Mouse (Mus musculus) myocyte (in vitro differentiated cells): ENCODE measurements at regions not wholly inside any gene's neighbourhood (a gene's known extent, or its start where the extent isn't known, plus 50 kb on each side); places are given as distances from the start of the nearest gene placed in this dataset.

Experiments used
- CEBPB ChIP-seq: IDR thresholded peaks from 2 replicates; pipeline ENCODE4 v1.6.1; 2011; ENCODE audit warnings: mild to moderate bottlenecking, moderate library complexity; ENCODE audit not compliant: poor library complexity, insufficient read depth, severe bottlenecking
- E2F4 ChIP-seq: IDR thresholded peaks from one replicate; pipeline ENCODE4 v1.6.1; 2011; ENCODE audit warnings: mild to moderate bottlenecking, control low read depth, moderate library complexity; ENCODE audit not compliant: insufficient read depth
- MAX ChIP-seq: IDR thresholded peaks from one replicate; pipeline ENCODE4 v1.6.1; 2011; ENCODE audit warnings: low read depth, mild to moderate bottlenecking, control low read depth
- MYOD1 ChIP-seq, 3 experiments: IDR thresholded peaks; one replicate each; pipeline ENCODE4 v1.6.1; 2011; ENCODE audit warnings: control low read depth in 2 of 3, low read depth in 2 of 3, mild to moderate bottlenecking in 2 of 3, moderate library complexity in 1 of 3; ENCODE audit not compliant: insufficient read length in 2 of 3, control insufficient read depth in 1 of 3
- MYOG ChIP-seq, 3 experiments: IDR thresholded peaks; one replicate each; pipeline ENCODE4 v1.6.1; 2011; ENCODE audit warnings: control low read depth in 2 of 3, low read depth in 2 of 3, mild to moderate bottlenecking in 2 of 3; ENCODE audit not compliant: insufficient read length in 2 of 3, control insufficient read depth in 1 of 3, insufficient read depth in 1 of 3
- POLR2A ChIP-seq: IDR thresholded peaks from one replicate; pipeline ENCODE4 v1.6.1; 2011; ENCODE audit warnings: low read depth, mild to moderate bottlenecking, control low read depth, moderate library complexity; ENCODE audit not compliant: insufficient read length
- POLR2AphosphoS2 ChIP-seq: IDR thresholded peaks from one replicate; pipeline ENCODE4 v1.6.1; 2011; ENCODE audit warnings: low read depth, control low read depth; ENCODE audit not compliant: insufficient read length
- REST ChIP-seq: IDR thresholded peaks from one replicate; pipeline ENCODE4 v1.6.1; 2011; ENCODE audit warnings: mild to moderate bottlenecking, control low read depth, moderate library complexity; ENCODE audit not compliant: insufficient read depth, insufficient read length
- SRF ChIP-seq: IDR thresholded peaks from one replicate; pipeline ENCODE4 v1.6.1; 2011; ENCODE audit warnings: low read depth; ENCODE audit not compliant: control insufficient read depth, insufficient read length
- TCF12 ChIP-seq: IDR thresholded peaks from one replicate; pipeline ENCODE4 v1.6.1; 2011; ENCODE audit warnings: mild to moderate bottlenecking, control low read depth; ENCODE audit not compliant: poor library complexity, insufficient read depth, severe bottlenecking
- TCF3 ChIP-seq: IDR thresholded peaks from one replicate; pipeline ENCODE4 v1.6.1; 2011; ENCODE audit warnings: low read depth, control low read depth; ENCODE audit not compliant: insufficient read length
- USF1 ChIP-seq: IDR thresholded peaks from one replicate; pipeline ENCODE4 v1.6.1; 2011; ENCODE audit warnings: low read depth, mild to moderate bottlenecking, control low read depth, moderate library complexity

GRCm38 (mm10) chr4:30262101-30262500 is 1449.2 kb downstream of the Epha7 start:
- TF ChIP-seq POLR2AphosphoS2 (no peak), MYOG (IDR thresholded peaks at IDR 0.05; ENCODE audit: control insufficient read depth in 1 of 3, insufficient read depth in 1 of 3, insufficient read length in 2 of 3, low read depth in 2 of 3) (no peak), MAX (no peak), POLR2A (no peak), USF1 (no peak), CEBPB (no peak), E2F4 (no peak), REST (no peak), TCF12 (no peak), MYOD1 (IDR thresholded peaks at IDR 0.05; ENCODE audit: control insufficient read depth in 1 of 3, insufficient read length in 2 of 3, low read depth in 2 of 3) (no peak), SRF (no peak), TCF3 (no peak)
